In the genomic region with DNA sequence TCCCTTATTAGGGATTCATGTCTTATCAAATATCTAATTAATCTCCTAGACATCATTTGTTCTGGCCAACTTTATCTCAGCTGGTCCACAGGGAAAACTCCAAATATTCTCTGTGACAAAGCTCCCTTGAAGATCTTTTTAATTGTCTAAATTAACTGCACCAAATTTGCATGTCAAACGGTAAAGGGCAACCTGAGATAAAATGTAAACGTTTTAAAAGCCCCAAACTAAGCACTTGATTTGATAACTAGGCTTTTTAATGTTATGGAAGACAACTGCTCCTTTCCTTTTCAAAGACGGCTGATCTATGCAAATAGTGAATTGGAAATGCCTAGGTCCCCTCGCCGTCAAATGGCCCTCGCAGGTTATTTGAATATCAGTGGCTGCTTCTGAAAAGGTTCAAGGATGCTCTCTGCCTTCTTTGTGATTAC, we compare ENCODE assay signal across 14 mouse cellular contexts. TPM values are rescaled to one million over a fixed set of nuclear protein-coding genes. Genes with fewer than 3 reads are reported as not detected.
A peak's percentile ranks its signal among the peaks of the same experiment; 100 is the strongest.
DNase-seq lines count a peak whose midpoint lies in the region; ATAC-seq and TF ChIP-seq lines count a peak whose summit lies in the region.
"Had no signal": no experiment of that assay in that cellular context is flagged by ENCODE, and none has a peak within 500 bp of the region (broad histone marks: within the 10 kb centered on the region; RNA-seq: fewer than 3 reads in every experiment).

No protein-coding gene starts in this region.

- H3K27me3 ChIP-seq in kidney, adult 2 months (replicated peaks; ENCODE audit: control insufficient read depth, insufficient read depth, low read length) = peaks cover 27% of the 10 kb centered on the region
- peaks cover 79% of the 10 kb centered on the region for H3K27me3 ChIP-seq in kidney, embryonic 16.5 days (ENCODE audit: insufficient read depth, low read length)
- peaks cover 83% of the 10 kb centered on the region for H3K27me3 ChIP-seq in hindbrain, embryonic 13.5 days
- H3K27me3 ChIP-seq in midbrain, postnatal 0 days (ENCODE audit: insufficient read depth, low read length) = peaks cover 34% of the 10 kb centered on the region

- H3K36me3 ChIP-seq in kidney, adult 2 months (ENCODE audit: control insufficient read depth, insufficient read depth, low read length) = no peaks in the 10 kb centered on the region
- H3K36me3 ChIP-seq in kidney, embryonic 16.5 days (ENCODE audit: insufficient read depth, low read length) = no peaks in the 10 kb centered on the region
- no peaks in the 10 kb centered on the region for H3K36me3 ChIP-seq in hindbrain, embryonic 13.5 days
- no peaks in the 10 kb centered on the region for H3K36me3 ChIP-seq in midbrain, postnatal 0 days (ENCODE audit: insufficient read depth, low read length)
- H3K36me3 ChIP-seq: heart, embryonic 10.5 days; stomach, embryonic 15.5 days had no signal

- no peaks in the 10 kb centered on the region for H3K9me3 ChIP-seq in kidney, embryonic 16.5 days (ENCODE audit: low read length)
- no peaks in the 10 kb centered on the region for H3K9me3 ChIP-seq in hindbrain, embryonic 13.5 days
- no peaks in the 10 kb centered on the region for H3K9me3 ChIP-seq in midbrain, postnatal 0 days (ENCODE audit: low read length)
- H3K9me3 ChIP-seq: heart, embryonic 10.5 days; stomach, embryonic 15.5 days had no signal

- H3K4me1 ChIP-seq in kidney, adult 2 months (ENCODE audit: control insufficient read depth, insufficient read depth, low read length) = peaks cover 2% of the 10 kb centered on the region
- H3K4me1 ChIP-seq in kidney, embryonic 16.5 days (ENCODE audit: insufficient read depth, low read length) = peaks cover 56% of the 10 kb centered on the region
- peaks cover 54% of the 10 kb centered on the region for H3K4me1 ChIP-seq in hindbrain, embryonic 13.5 days (replicated peaks)
- no peaks in the 10 kb centered on the region for H3K4me1 ChIP-seq in midbrain, postnatal 0 days (ENCODE audit: insufficient read depth, low read length)

- 6% methylated on average over 6 of the region's 6 CpGs for WGBS in kidney, adult 2 months
- WGBS in kidney, embryonic 16.5 days = 1% methylated on average over 6 of the region's 6 CpGs
- under 1% methylated on average over 6 of the region's 6 CpGs for WGBS in hindbrain, embryonic 13.5 days
- WGBS in midbrain, postnatal 0 days = under 1% methylated on average over 6 of the region's 6 CpGs

- H3K4me3 ChIP-seq in kidney, adult 2 months (ENCODE audit: insufficient read depth, low read depth, low read length) = no peak overlapping the region
- H3K4me3 ChIP-seq in kidney, embryonic 16.5 days (ENCODE audit: low read length) = no peak overlapping the region
- peak overlapping the region; percentile 5; the same call in 1 of the 2 replicates for H3K4me3 ChIP-seq in hindbrain, embryonic 13.5 days
- peak overlapping the region; percentile 5; the same call in 1 of the 2 replicates for H3K4me3 ChIP-seq in midbrain, postnatal 0 days (ENCODE audit: low read depth, low read length)
- H3K4me3 ChIP-seq: stomach, embryonic 15.5 days had no signal

- no peak for TF ChIP-seq POLR2A in kidney, adult 2 months (IDR thresholded peaks at IDR 0.05; ENCODE audit: low read depth, low read length)

- H3K9ac ChIP-seq in kidney, embryonic 16.5 days (replicated peaks; ENCODE audit: low read length) = no peak overlapping the region
- H3K9ac ChIP-seq in hindbrain, embryonic 13.5 days = no peak overlapping the region
- no peak overlapping the region for H3K9ac ChIP-seq in midbrain, postnatal 0 days (replicated peaks; ENCODE audit: low read length, poor library complexity, severe bottlenecking)
- H3K9ac ChIP-seq: stomach, embryonic 15.5 days had no signal

- peak; percentile 24 for DNase-seq in kidney, adult 2 months
- DNase-seq in embryo, embryonic 9.5 days (ENCODE audit: extremely low spot score) = peak; percentile 51
- DNase-seq in midbrain, postnatal 0 days (ENCODE audit: low spot score) = no peak
- no peak for DNase-seq in MN1 (ENCODE audit: low spot score)
- no peak for DNase-seq in adipocyte (ENCODE audit: low spot score)

- H3K4me2 ChIP-seq in kidney, embryonic 16.5 days (replicated peaks; ENCODE audit: low read depth, low read length) = no peak overlapping the region
- no peak overlapping the region for H3K4me2 ChIP-seq in hindbrain, embryonic 13.5 days
- H3K4me2 ChIP-seq in midbrain, postnatal 0 days (ENCODE audit: low read depth, low read length, poor library complexity, severe bottlenecking) = no peak overlapping the region
- H3K4me2 ChIP-seq: stomach, embryonic 15.5 days had no signal

- ATAC-seq in kidney, embryonic 16.5 days (ENCODE audit: low FRiP score, low TSS enrichment) = no peak
- ATAC-seq in hindbrain, embryonic 13.5 days (ENCODE audit: low FRiP score) = no peak
- ATAC-seq in midbrain, postnatal 0 days (ENCODE audit: low FRiP score) = no peak
- ATAC-seq in inflammation-experienced regulatory T-cells, adult 6 months = no peak
- ATAC-seq: CD4-positive, CD25-positive, alpha-beta regulatory T cell, adult 4 months; intestine, postnatal 0 days had no signal

- TF ChIP-seq CTCF in kidney, adult 2 months (conservative IDR thresholded peaks at IDR 0.05; ENCODE audit: insufficient read depth, insufficient read length, low read depth, low read length) = no peak
- TF ChIP-seq CTCF in midbrain, postnatal 0 days (IDR thresholded peaks at IDR 0.05) = no peak

- H3K27ac ChIP-seq in kidney, adult 2 months (ENCODE audit: insufficient read depth, low read depth, low read length) = no peak overlapping the region
- no peak overlapping the region for H3K27ac ChIP-seq in kidney, embryonic 16.5 days (ENCODE audit: low read length)
- H3K27ac ChIP-seq in hindbrain, embryonic 13.5 days = 0 out of 2 replicates have a peak overlapping the region, but pooled peaks have one; percentile 12
- no peak overlapping the region for H3K27ac ChIP-seq in midbrain, postnatal 0 days (ENCODE audit: low read depth, low read length)
- H3K27ac ChIP-seq: heart, embryonic 10.5 days; stomach, embryonic 15.5 days had no signal

RNA-seq across cellular contexts. Expression of gene Sp9, which starts 4.4 kb away (rescaled TPM):
- polyA plus RNA-seq in kidney, adult 2 months (2012; rRNA removed) = not detected in 2 replicates
- not detected in 2 replicates for polyA plus RNA-seq in kidney, embryonic 16.5 days (2015; fragmentation: Nextera tagmentation; extraction: Ambion mirVana)
- 1.7 and 2.1 TPM in 2 replicates for polyA plus RNA-seq in hindbrain, embryonic 13.5 days (2015; fragmentation: Nextera tagmentation; extraction: Ambion mirVana)
- total RNA-seq in midbrain, postnatal 0 days (2014; rRNA removed) = 2.3 and 3.3 TPM in 2 replicates
- polyA plus RNA-seq in midbrain, postnatal 0 days (2015; fragmentation: Nextera tagmentation; extraction: Ambion mirVana) = 1.7 and 2.0 TPM in 2 replicates
- not detected for polyA plus RNA-seq in inflammation-experienced regulatory T-cells, adult 6 months (2017; shearing (Covaris generic))
- total RNA-seq: neutrophil, adult 5-6 weeks had no signal
- polyA plus RNA-seq: CD4-positive, CD25-positive, alpha-beta regulatory T cell, adult 4 months; heart, embryonic 10.5 days; intestine, postnatal 0 days; lung, embryonic 16.5 days had no signal

RNA-seq across cellular contexts. Expression of gene Scrn3, which starts 36.2 kb away (rescaled TPM):
- 14.7 and 18.1 TPM in 2 replicates for polyA plus RNA-seq in kidney, adult 2 months (2012; rRNA removed)
- polyA plus RNA-seq in kidney, embryonic 16.5 days (2015; fragmentation: Nextera tagmentation; extraction: Ambion mirVana) = 19.2 and 19.3 TPM in 2 replicates
- 9.0 and 9.9 TPM in 2 replicates for polyA plus RNA-seq in hindbrain, embryonic 13.5 days (2015; fragmentation: Nextera tagmentation; extraction: Ambion mirVana)
- 4.2 and 5.7 TPM in 2 replicates for total RNA-seq in midbrain, postnatal 0 days (2014; rRNA removed)
- 5.4 and 6.5 TPM in 2 replicates for polyA plus RNA-seq in midbrain, postnatal 0 days (2015; fragmentation: Nextera tagmentation; extraction: Ambion mirVana)
- 10 to 100 TPM in 2 of 3 experiments, 1 to 10 TPM in 1; 8.8 to 13.5 (median 12.5) TPM for polyA plus RNA-seq in inflammation-experienced regulatory T-cells, adult 6 months (2017; shearing (Covaris generic))

RNA-seq across cellular contexts. Expression of gene Cir1, which starts 36.3 kb away (rescaled TPM):
- 3.8 and 5.5 TPM in 2 replicates for polyA plus RNA-seq in kidney, adult 2 months (2012; rRNA removed)
- 20.5 and 20.7 TPM in 2 replicates for polyA plus RNA-seq in kidney, embryonic 16.5 days (2015; fragmentation: Nextera tagmentation; extraction: Ambion mirVana)
- 31.9 and 33.0 TPM in 2 replicates for polyA plus RNA-seq in hindbrain, embryonic 13.5 days (2015; fragmentation: Nextera tagmentation; extraction: Ambion mirVana)
- total RNA-seq in midbrain, postnatal 0 days (2014; rRNA removed) = 4.1 and 7.4 TPM in 2 replicates
- 32.1 and 36.3 TPM in 2 replicates for polyA plus RNA-seq in midbrain, postnatal 0 days (2015; fragmentation: Nextera tagmentation; extraction: Ambion mirVana)
- 10 to 100 TPM; 18.9 to 30.4 (median 30.3) TPM for polyA plus RNA-seq in inflammation-experienced regulatory T-cells, adult 6 months (2017; shearing (Covaris generic))

RNA-seq across cellular contexts. Expression of gene Ola1, which starts 57.4 kb away (rescaled TPM):
- polyA plus RNA-seq in kidney, adult 2 months (2012; rRNA removed) = 4.3 and 8.2 TPM in 2 replicates
- 79.4 and 89.1 TPM in 2 replicates for polyA plus RNA-seq in kidney, embryonic 16.5 days (2015; fragmentation: Nextera tagmentation; extraction: Ambion mirVana)
- 91.7 and 93.5 TPM in 2 replicates for polyA plus RNA-seq in hindbrain, embryonic 13.5 days (2015; fragmentation: Nextera tagmentation; extraction: Ambion mirVana)
- 49.9 and 50.2 TPM in 2 replicates for total RNA-seq in midbrain, postnatal 0 days (2014; rRNA removed)
- 87.3 and 91.7 TPM in 2 replicates for polyA plus RNA-seq in midbrain, postnatal 0 days (2015; fragmentation: Nextera tagmentation; extraction: Ambion mirVana)
- 10 to 100 TPM; 68.4 to 91.6 (median 88.3) TPM for polyA plus RNA-seq in inflammation-experienced regulatory T-cells, adult 6 months (2017; shearing (Covaris generic))

Comparison
In these comparisons a context has a peak if more than half of its experiments do, and no peak if none do; other contexts are left out.
1. DNase-seq: peak in kidney, adult 2 months (single experiment) and embryo, embryonic 9.5 days (single experiment); none in midbrain, postnatal 0 days (single experiment), MN1 (single experiment) and adipocyte (single experiment).
2. H3K4me3 ChIP-seq: peak in hindbrain, embryonic 13.5 days (single experiment) and midbrain, postnatal 0 days (single experiment); none in kidney, adult 2 months (single experiment) and kidney, embryonic 16.5 days (single experiment).